Mouse (Mus musculus) embryo, embryonic 10 days (tissue): ENCODE measurements around the gene Six2.
"Not testable (repeated sequence)": the region's sequence is repeated elsewhere in the genome, so short reads cannot be mapped to it uniquely, and the experiment has no call there.

Source experiments
- DNase-seq: peaks from one replicate; pipeline ENCODE4 v3.0.0-alpha.2; 2015; ENCODE audit warnings: low spot score

The Six2 gene

DNA sequence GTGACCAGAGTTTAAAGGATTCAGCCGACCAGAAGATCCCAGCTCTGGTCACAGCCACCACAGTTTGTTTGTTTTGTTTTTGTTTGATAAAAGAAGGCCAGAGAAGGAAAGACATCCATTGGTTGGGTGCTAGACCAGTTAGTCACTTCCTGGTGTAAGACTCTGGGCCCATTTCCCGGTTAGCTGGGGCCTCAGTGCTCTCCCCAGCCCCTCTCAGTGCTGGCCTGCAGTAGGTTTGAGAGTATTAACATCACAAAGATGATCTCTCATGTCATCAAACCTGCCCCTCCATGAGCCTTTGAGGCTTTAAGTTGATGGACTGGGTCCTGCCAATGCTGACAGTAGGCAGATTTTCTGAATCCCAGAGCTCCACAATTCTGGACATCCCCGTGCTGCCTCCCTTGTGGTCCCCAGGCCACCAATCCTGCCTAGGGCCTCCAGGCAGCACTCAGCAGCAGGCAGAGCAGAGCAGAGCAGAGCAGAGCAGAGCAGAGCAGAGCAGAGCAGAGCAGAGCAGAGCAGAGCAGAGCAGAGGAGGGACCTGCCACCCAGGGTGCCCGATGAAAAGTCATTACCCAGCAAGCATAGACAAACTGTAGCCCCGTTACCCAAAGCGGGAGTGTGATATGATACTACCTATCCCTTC lies 2.4 kb upstream of the Six2 start:
- DNase-seq, result no peak

DNA sequence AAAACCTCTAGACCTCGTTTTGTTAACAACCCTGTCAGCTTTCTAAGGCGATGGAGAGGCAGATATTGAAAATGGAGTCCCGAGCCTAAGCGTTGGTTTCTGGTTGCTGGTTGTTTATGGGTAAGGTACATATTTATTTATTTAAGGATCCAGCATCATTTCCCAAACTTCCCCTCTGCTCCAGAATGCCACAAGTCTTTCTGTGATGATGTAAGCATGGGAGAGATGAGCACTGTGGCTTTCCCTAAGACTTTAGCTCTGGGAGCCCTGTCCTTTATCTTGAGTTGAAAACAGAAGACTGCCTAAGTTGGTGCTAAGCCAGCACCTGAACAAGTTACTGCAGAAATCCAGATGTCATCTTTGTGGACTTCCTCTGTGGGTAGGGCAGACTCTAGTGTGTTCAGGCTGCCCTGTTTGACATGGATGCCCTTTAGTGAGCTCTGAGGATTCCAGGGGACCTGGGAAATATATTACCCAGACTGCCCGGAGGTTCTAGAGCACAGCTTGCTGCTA lies 1.8 kb upstream of the Six2 start:
- DNase-seq, result no peak

DNA sequence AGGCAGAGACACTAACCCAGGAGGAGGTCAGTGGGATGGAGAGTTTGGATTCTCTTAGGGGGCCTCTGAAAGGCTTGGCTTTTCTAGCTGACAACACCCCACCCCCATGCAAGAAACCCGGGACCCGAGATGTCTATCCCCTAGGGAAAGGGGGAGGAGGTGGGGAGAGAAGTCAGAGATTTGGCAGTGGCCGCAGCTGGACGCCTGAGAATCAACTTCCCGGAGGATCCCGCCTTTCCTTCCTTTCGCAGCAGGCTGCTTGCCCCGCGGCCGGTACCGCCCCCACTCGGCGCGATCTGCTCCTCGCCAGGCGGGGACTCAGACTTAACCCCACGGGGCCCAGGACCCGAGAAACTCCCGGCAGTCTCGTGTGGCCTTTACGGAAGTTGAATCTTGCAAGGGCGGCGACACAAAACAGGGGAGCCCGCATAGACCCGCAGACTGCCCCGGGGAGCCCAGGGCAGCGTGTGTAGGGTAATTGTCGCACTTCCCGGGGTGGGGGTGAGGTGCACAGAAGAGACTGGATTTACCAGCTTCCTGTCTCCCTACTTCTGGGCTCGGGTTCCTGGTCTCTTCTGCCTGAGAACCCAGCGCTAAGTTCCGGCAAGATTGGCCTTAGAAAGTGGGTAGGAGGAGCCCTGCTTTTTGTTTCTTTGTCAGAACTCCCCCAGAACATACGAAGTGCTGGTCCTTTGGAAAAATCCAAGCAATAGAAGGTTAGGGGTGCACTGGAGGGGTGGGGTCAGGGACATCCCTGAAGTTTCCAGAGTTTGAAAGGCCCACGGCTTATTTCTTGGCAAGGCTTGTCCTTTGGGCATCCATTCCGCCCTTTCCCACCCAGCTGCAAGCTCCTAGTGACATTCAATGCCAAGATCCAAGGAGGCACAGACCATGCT lies 1.1 kb upstream of the Six2 start:
- DNase-seq, result peak; percentile 47

DNA sequence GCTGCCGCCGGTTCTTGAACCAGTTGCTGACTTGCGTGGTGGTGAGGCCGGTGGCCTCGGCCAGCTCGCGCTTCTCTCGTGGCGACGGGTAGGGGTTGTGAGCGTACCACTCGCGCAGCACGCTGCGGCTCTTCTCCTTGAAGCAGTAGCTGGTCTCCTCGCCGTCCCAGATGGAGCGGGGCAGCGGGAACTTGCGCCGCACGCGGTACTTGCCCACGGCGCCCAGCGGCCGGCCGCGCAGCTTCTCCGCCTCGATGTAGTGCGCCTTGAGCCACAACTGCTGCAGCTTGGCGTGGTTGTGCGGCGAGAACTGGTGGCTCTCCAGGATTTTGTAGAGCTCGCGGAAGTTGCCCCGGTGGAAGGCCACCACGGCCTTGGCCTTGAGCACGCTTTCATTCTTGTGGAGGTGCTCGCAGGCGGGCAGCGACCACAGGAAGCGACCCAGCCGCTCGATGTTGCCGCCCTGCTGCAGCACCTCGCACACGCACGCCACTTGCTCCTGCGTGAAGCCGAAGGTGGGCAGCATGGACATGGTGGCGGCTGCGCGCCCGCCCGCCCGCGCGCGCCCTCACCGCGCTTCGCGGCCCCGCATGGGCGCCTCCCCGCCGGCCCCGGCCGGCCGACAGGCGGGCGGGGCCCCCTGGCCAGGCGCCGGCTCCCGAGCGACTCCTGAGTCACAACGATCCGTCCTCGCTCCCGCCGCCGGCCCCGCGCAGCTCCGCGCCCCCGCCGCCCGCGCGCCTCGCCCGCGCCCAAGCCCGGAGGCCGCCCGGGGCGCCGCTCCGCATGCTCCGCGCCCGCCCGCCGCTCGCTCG lies 446 bp downstream of the Six2 start:
- peak; percentile 54 for DNase-seq

DNA sequence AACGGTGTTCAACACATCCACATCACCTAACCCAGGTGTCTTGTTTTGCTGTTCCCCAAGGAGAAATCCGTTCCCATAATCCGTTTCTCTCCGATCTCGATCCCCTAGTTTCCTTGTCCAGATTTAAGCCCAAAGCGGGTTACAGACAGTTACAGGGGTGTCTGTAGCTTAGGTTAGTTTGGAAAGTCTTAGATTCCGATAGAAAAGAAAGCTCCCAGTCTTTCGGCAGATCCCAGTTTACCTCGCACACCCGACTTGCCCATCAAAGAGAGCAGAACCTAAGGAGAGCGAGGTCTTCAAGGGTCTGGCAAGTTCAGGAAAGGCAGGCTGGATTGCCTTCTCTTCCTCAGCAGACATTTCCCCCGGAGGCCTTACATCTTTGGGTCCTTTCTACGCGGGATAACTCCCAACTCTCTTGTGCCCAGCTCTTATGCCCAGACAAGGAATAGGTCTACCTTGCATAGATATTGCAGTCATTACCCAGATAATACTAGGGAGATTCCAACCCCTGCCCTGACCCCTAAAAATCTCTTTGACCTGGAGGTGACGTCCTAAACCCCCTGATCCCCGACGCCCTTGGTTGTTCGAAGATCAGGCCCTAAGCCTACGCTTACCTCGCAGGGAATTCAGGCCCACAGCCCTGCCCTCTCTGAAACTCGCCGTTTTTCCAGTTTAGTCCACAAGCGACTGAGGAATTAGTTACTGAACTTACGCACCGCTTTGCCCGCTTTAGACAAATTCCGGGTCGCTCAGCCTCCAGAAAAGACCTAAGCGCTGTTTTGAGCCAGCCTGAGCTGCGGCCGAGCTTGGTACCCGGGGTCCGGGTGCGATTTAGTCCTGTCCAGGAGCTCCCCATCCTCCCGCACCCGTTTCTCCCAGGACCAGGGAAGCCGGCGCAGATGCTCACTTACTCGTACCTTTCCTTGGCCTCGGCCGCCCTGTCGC lies 1.3 kb downstream of the Six2 start:
- peak; percentile 54 for DNase-seq

DNA sequence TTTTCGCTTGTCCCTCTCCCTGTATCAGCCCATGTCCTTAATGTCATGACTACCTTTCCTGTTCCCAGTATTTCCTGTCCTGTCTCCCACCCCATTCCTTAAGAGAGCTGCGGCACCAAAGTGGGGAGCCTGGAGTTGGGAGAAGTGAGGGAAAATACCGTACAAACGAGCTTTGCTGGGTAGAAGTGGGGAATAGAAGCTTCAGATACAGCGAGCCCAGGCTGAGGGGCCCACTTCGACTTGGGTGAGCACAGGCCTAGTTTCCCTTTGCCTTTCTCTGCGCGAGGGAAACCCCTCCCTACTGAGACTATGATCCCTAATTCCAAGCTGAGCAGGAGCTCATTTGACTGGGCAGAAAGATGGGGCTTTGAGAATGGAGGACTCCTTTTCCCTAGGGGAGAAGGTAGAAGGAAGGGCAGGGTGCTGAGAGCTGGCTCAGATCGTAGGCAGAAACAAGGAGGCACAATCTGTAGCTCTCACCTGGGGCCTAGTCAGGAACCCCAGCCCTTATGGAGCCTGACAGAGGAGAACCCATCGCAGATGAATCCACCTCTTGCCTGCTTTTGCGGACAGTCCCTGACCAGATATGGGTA lies 2.3 kb downstream of the Six2 start:
- DNase-seq, result no peak

DNA sequence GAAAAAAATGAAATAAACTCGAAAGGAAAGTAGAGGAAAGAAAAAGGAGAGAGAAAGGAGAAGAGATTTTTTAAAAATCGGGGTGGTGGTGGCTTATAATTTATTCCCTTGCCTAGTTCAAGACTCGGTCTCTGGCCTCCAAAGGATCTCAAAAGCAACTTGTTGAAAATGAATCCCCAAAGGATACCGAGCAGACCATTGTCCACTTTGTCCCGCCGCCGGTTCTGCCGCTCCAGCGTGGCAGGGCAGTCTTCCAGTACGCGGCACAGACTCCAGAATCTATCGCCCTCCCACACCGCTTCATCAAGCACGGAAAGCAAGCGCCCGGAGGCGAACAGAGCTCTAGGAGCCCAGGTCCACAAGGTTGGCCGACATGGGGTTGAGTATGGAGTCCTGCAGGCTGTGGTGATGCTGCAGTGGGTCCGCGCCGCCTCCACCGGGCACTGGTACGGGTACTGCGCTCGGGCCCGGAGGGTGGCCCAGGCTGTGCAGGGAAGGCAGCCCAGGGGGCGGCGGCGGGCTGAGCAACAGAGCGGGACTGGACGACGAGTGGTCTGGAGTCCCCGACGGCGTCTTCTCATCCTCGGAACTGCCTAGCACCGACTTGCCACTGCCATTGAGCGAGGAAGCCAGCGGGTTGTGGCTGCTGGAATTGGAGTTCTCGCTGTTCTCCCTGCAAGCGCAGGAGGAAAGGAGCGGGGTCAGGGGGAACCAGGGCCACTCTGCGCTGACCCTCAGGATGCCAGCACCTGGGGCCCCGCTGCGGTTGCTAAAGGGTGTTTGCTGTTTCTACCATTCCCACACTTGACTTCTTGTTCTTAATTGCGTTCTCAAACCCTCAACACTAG lies 3.0 kb downstream of the Six2 start:
- DNase-seq, result peak; percentile 60

DNA sequence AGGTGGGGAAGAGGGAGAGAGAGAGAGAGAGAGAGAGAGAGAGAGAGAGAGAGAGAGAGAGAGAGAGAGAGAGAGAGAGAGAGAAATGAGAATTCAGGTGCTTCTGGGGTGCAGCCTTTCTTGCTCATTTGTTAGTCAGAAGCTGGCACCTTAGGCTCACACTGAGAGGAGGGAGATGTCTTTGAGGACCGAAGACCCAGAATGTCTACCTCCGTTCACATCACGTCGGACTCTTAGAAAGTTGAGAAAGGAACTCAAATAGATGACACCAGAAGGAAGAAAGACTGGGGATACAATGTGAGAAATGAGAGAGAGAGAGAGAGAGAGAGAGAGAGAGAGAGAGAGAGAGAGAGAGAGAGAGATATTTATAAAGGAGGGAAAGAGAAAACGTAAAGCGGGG lies 3.6 kb downstream of the Six2 start:
- DNase-seq, result not testable (repeated sequence)

DNA sequence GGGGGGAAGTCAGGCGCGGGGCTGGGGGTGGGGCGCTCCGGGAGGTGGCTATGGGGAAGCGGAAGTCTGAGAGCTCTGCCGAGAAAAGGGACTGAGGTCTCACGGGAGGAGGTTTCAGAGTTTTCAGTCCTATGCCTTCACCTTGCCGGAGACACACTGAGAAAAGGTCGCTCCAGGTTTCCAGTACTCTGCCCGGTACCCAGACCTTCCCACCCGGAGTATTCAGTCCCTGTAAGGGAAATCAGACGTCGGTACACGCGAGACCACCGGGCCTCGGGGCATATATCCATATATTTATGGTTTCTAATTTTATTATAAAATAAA lies 4.1 kb downstream of the Six2 start:
- DNase-seq, result no peak

DNA sequence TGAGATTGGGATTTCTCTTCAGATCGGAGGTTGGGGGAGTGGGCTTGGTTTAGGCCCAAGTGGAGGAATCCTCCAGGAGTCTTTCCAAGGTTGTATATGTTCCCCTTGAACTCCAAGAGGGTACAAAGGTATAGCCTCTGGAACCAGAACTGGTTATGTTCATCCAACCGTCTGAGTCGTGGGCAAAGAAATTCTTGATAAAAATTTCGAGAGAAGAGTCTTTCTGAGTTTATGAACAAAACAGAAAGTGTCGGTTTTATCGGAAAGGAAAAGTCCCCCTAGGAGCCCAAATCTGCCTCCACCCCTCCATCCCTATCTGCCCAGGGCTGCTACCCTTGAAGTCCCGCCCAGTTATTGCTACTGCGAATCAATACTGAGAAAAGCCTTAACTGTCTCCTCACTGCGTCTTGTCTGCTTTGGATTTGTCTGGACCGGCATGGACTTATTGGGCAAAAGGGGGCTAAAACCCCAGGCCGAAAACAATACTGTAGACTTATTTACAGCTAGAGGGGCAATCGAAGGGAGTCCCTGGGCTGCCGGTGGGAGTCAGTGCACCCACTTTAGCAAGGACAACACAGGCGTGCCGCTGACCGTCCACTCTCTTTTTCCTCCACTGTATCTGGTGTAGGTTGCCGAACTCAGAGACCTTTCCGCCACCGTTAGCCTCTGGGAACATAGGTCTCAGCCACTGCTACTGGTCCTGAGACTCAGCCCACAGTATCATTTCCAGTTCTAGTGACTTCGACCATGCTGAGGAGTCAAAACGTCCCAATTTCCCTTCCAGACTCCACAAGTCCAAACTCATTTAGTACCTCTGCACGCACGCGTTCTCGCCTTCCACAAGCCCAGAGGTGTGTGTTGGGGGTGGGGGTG lies 4.7 kb downstream of the Six2 start:
- DNase-seq, result peak; percentile 47

DNA sequence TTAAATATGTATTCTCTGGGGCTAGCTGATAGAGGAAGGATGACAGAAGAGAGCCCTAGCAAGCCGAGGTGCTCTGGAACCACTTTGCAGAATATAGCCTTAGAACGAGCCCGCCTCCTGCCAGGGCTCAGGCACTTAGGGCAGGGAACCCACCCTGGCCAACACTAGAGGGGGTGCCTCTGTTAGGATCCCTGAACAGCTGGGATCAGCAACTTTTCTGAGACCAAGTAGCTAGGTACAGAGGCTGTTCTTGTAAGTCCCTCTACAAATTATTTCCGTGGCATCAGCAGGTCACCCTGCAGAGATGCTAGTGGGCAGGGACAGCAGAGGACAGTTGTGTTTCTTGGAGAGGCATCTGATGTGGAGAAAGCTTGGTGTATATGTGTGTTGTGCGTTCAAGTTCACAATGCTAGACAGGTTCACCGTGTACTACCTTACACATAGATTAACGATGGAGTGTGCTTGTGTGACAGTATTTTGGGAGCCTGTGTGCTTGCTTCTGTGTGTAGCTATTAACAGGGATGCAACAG lies 5.8 kb downstream of the Six2 start:
- no peak for DNase-seq

DNA sequence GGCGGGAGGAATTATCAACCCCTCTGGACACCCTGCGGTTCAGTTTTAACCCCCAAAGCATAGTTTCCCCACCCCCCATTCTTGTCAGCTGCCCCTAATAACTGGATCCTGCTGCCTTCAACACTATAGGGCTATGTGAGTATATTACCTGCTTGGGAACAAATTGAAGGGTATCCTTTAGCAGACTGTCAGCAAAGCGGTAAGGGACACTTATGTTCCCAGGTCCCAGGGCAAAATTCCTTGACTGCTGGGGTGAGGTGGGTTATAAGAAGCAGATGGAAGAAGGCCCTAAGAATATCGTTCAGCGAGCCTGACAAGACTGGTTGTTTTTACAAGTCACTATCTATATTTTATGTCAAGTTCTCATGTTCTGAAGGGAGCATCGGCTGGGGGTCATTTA lies 6.3 kb downstream of the Six2 start:
- no peak for DNase-seq

DNA sequence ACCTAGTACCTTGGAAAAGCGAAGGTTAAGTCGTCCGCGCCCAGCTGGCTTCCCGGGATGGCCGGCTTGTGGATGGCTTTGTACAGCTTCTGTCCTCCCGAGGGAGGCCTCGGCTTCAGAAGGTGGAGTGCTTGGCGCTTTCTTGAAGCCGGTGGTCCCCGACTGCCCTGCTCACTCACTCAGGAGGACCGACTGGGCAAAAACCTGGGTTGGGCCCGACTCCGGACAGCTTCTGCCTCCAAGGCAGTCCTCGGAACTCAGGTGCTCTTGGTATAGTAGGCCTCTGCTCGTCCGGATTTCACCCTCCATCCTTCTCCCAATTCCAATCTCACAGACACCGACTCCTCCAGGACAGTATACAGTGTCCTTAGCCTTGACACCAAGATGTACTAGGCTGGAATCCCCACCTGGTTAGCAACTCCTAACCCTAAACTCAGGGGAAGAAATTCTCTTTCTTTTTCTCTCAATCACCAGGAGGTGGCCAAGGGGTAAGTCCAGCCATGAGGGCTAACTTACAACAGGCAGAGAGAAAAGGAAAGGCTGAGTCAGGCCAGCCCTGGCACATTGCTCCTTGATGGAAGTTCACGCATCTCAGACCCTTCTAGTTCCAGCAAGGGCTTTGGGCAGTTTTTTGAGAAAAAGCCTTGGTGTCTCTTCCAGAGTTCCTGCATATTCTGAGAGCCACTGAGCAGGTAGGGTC lies 7.1 kb downstream of the Six2 start:
- no peak for DNase-seq

DNA sequence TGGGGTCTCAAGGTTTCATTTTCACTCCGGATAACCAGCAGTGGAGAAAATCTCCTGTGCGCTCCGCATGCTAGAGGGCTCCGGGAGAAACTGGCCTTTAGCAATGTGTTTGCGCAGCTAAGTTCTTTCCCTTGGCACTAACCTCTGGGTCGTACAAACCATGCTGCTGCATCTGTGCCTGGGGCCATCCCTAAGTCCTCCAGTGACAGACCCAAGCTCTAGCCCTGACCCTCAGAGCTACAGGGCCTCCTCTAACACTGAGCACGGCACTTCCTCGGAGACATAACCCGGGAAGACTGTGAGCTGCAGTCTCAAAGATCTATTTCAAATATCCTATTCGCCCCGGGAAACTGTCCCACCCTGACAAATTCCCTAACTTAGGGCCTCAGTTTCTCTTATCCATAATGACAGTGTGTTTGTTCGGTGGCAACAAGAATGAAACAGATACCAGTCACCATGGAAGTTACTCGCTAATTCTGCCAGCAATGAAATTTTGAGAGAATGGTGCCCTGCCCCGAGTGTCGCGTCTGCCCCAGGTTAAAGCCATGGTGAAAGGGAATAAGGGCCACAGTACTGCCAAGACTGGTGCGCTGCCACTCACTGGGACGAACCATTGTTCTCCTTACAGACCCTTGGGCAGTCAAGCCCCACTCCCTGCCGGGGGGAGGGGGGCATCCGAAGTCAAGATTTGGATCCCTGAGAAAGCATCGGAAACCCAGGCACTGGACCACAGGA lies 7.8 kb downstream of the Six2 start:
- DNase-seq, result no peak

DNA sequence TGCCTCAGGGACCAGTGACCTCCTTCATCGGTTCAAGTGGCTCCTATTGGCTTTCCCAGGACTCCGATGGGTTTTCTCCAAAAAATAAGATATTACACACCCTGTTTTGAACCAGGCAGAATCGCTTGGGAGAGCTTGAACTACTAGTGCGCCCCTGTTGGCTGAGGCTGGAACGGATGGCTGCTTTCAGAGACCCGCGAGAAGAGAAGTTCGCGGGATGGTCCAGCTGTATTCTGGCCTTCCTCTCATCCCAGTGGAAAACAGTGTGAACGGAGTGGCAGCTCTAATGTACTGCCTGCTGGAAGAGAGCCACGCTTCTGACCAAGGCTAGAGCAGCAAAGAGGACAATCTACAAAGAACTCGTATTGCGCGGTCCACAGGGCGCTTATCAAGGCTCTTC lies 8.4 kb downstream of the Six2 start:
- peak; percentile 85 for DNase-seq

DNA sequence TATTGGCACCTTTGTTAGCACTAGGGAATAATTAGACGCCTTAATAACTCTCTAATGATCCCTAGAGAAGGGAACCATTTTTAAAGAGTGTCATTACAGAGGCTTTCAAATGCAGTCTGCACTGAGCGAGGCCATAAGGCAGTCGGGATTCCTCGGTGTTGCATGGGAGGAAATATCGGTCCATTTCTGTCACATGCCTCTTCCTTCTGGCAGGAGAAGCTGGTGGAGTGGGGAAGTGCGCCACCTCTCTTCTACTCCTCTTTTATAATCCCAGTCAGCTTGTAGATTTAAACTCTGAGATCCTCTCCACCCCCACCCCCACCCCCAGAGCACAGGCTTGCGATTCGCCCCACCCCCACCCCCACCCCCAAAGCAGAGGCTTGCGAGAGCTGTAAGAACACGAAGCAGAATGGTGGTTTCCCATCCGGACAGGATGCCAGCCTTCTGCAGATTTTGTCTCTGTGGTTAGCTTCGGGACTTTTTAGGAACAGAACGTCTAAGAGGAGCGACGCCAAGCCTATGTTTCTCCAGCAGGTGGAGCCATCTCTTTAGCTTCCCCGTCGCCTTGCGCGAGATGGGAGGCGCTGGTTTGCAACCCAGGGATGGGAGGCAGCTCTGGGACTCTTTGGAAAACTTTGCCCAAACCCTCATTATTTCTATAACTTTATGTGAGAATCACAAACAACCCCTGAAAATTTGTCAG lies 23.3 kb downstream of the Six2 start:
- DNase-seq, result peak; percentile 94

DNA sequence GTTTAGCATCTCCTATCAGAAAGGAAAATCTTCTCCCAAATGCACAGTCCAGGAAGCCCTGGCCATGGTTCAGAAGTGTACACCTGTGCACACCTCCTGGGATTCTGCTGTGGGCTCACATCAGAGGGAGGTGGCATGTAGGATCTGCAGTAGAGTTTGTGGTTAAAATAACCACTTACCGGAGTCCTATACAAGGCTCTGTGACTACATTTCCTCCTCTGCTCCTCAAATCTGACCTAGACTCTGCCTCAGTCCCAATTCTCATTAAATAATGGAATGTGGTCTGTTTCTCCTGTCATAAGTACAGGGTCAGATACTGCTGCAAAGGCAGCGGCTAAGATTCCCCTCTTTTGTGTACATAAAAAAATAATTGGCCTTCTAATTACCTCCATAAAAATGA lies 23.9 kb downstream of the Six2 start:
- DNase-seq, result no peak
